Mouse (Mus musculus): Measurements from ENCODE around the gene BC005561.

Gene BC005561

GRCm38 (mm10) chr5:104508195-104508891 is at the start of gene BC005561:
TSS of gene BC005561 (plus strand) at chr5:104508352.
- H3K36me3 ChIP-seq (ENCODE audit: control insufficient read depth, insufficient read depth, low read length, poor library complexity, severe bottlenecking), result no peaks in the 10 kb centered on the region
- peak; percentile 80 for DNase-seq (ENCODE audit: low read depth, low spot score)
- H3K27me3 ChIP-seq (ENCODE audit: control insufficient read depth, insufficient read depth, low read length, poor library complexity, severe bottlenecking), result no peaks in the 10 kb centered on the region

- no peaks in the 10 kb centered on the region for H3K36me3 ChIP-seq (ENCODE audit: control insufficient read depth, insufficient read depth, low read length, poor library complexity, severe bottlenecking)
- H3K27me3 ChIP-seq (ENCODE audit: control insufficient read depth, insufficient read depth, low read length, poor library complexity, severe bottlenecking), result no peaks in the 10 kb centered on the region
- no peak for DNase-seq (ENCODE audit: low read depth, low spot score)
Observed at GRCm38 (mm10) chr5:104458832-104459705, 49.1 kb upstream of the BC005561 start, which contains the start of gene Pkd2. TSS of gene Pkd2 (plus strand) at chr5:104459450.

- H3K27me3 ChIP-seq (ENCODE audit: control insufficient read depth, insufficient read depth, low read length, poor library complexity, severe bottlenecking), result no peaks in the 10 kb centered on the region
- no peak for DNase-seq (ENCODE audit: low read depth, low spot score)
Observed at GRCm38 (mm10) chr5:104459706-104460455, 48.3 kb upstream of the BC005561 start.

GRCm38 (mm10) chr5:104460456-104460838 is 47.7 kb upstream of the BC005561 start:
- Histone ChIP-seq H3K36me3 (ENCODE audit: control insufficient read depth, insufficient read depth, low read length, poor library complexity, severe bottlenecking) (no peaks in the 10 kb centered on the region), H3K27me3 (ENCODE audit: control insufficient read depth, insufficient read depth, low read length, poor library complexity, severe bottlenecking) (no peaks in the 10 kb centered on the region)
- DNase-seq (ENCODE audit: low read depth, low spot score), result no peak

More at GRCm38 (mm10) chr5:104459706-104460455, 48.3 kb upstream of the BC005561 start:
- H3K36me3 ChIP-seq (ENCODE audit: control insufficient read depth, insufficient read depth, low read length, poor library complexity, severe bottlenecking), result no peaks in the 10 kb centered on the region

- H3K27me3 ChIP-seq (ENCODE audit: control insufficient read depth, insufficient read depth, low read length, poor library complexity, severe bottlenecking), result no peaks in the 10 kb centered on the region
- no peak for DNase-seq (ENCODE audit: low read depth, low spot score)
- no peaks in the 10 kb centered on the region for H3K36me3 ChIP-seq (ENCODE audit: control insufficient read depth, insufficient read depth, low read length, poor library complexity, severe bottlenecking)
Observed at GRCm38 (mm10) chr5:104460856-104461255, 47.3 kb upstream of the BC005561 start.

GRCm38 (mm10) chr5:104465279-104465678 is 42.9 kb upstream of the BC005561 start:
- Histone ChIP-seq H3K27me3 (ENCODE audit: control insufficient read depth, insufficient read depth, low read length, poor library complexity, severe bottlenecking) (no peaks in the 10 kb centered on the region), H3K36me3 (ENCODE audit: control insufficient read depth, insufficient read depth, low read length, poor library complexity, severe bottlenecking) (no peaks in the 10 kb centered on the region)
- no peak for DNase-seq (ENCODE audit: low read depth, low spot score)

GRCm38 (mm10) chr5:104465731-104466130 is 42.4 kb upstream of the BC005561 start:
- Histone ChIP-seq H3K27me3 (ENCODE audit: control insufficient read depth, insufficient read depth, low read length, poor library complexity, severe bottlenecking) (no peaks in the 10 kb centered on the region), H3K36me3 (ENCODE audit: control insufficient read depth, insufficient read depth, low read length, poor library complexity, severe bottlenecking) (no peaks in the 10 kb centered on the region)
- no peak for DNase-seq (ENCODE audit: low read depth, low spot score)

GRCm38 (mm10) chr5:104466816-104467215 is 41.3 kb upstream of the BC005561 start:
- no peak for DNase-seq (ENCODE audit: low read depth, low spot score)
- no peaks in the 10 kb centered on the region for H3K36me3 ChIP-seq (ENCODE audit: control insufficient read depth, insufficient read depth, low read length, poor library complexity, severe bottlenecking)
- H3K27me3 ChIP-seq (ENCODE audit: control insufficient read depth, insufficient read depth, low read length, poor library complexity, severe bottlenecking), result no peaks in the 10 kb centered on the region

GRCm38 (mm10) chr5:104468586-104468985 is 39.6 kb upstream of the BC005561 start:
- H3K36me3 ChIP-seq (ENCODE audit: control insufficient read depth, insufficient read depth, low read length, poor library complexity, severe bottlenecking), result no peaks in the 10 kb centered on the region
- no peak for DNase-seq (ENCODE audit: low read depth, low spot score)
- no peaks in the 10 kb centered on the region for H3K27me3 ChIP-seq (ENCODE audit: control insufficient read depth, insufficient read depth, low read length, poor library complexity, severe bottlenecking)

- H3K36me3 ChIP-seq (ENCODE audit: control insufficient read depth, insufficient read depth, low read length, poor library complexity, severe bottlenecking), result no peaks in the 10 kb centered on the region
- H3K27me3 ChIP-seq (ENCODE audit: control insufficient read depth, insufficient read depth, low read length, poor library complexity, severe bottlenecking), result no peaks in the 10 kb centered on the region
- no peak for DNase-seq (ENCODE audit: low read depth, low spot score)
Observed at GRCm38 (mm10) chr5:104470981-104471391, 37.2 kb upstream of the BC005561 start.

GRCm38 (mm10) chr5:104472371-104472770 is 35.8 kb upstream of the BC005561 start:
- no peaks in the 10 kb centered on the region for H3K36me3 ChIP-seq (ENCODE audit: control insufficient read depth, insufficient read depth, low read length, poor library complexity, severe bottlenecking)
- DNase-seq (ENCODE audit: low read depth, low spot score), result peak; percentile 10

GRCm38 (mm10) chr5:104480367-104480766 is 27.8 kb upstream of the BC005561 start:
- Histone ChIP-seq H3K36me3 (ENCODE audit: control insufficient read depth, insufficient read depth, low read length, poor library complexity, severe bottlenecking) (no peaks in the 10 kb centered on the region), H3K27me3 (ENCODE audit: control insufficient read depth, insufficient read depth, low read length, poor library complexity, severe bottlenecking) (no peaks in the 10 kb centered on the region)
- no peak for DNase-seq (ENCODE audit: low read depth, low spot score)

More at GRCm38 (mm10) chr5:104472371-104472770, 35.8 kb upstream of the BC005561 start:
- no peaks in the 10 kb centered on the region for H3K27me3 ChIP-seq (ENCODE audit: control insufficient read depth, insufficient read depth, low read length, poor library complexity, severe bottlenecking)

GRCm38 (mm10) chr5:104482856-104483255 is 25.3 kb upstream of the BC005561 start:
- Histone ChIP-seq H3K36me3 (ENCODE audit: control insufficient read depth, insufficient read depth, low read length, poor library complexity, severe bottlenecking) (no peaks in the 10 kb centered on the region), H3K27me3 (ENCODE audit: control insufficient read depth, insufficient read depth, low read length, poor library complexity, severe bottlenecking) (no peaks in the 10 kb centered on the region)
- DNase-seq (ENCODE audit: low read depth, low spot score), result no peak

GRCm38 (mm10) chr5:104491561-104491960 is 16.6 kb upstream of the BC005561 start:
- Histone ChIP-seq H3K36me3 (ENCODE audit: control insufficient read depth, insufficient read depth, low read length, poor library complexity, severe bottlenecking) (no peaks in the 10 kb centered on the region), H3K27me3 (ENCODE audit: control insufficient read depth, insufficient read depth, low read length, poor library complexity, severe bottlenecking) (no peaks in the 10 kb centered on the region)
- no peak for DNase-seq (ENCODE audit: low read depth, low spot score)

Data from splenic B cell, adult 2 months (primary cell).